Mouse (Mus musculus) left cerebral cortex, adult 11 months (tissue): ENCODE results near the gene Foxn4.

ENCODE experiments used
- DNase-seq: peaks from one replicate; pipeline ENCODE4 v3.0.0; 2022; ENCODE audit warnings: low spot score

Gene Foxn4

GRCm38 (mm10) chr5:114279382-114280143, 6.0 kb upstream of the Foxn4 start:
- no peak for DNase-seq

- DNase-seq, result no peak
Measured at GRCm38 (mm10) chr5:114275991-114276390, 2.4 kb upstream of the Foxn4 start.

GRCm38 (mm10) chr5:114275339-114275738, 1.7 kb upstream of the Foxn4 start:
- no peak for DNase-seq

GRCm38 (mm10) chr5:114269984-114270383, 3.6 kb downstream of the Foxn4 start:
- no peak for DNase-seq

- no peak for DNase-seq
Measured at GRCm38 (mm10) chr5:114269499-114269898, 4.1 kb downstream of the Foxn4 start.

- DNase-seq, result no peak
Measured at GRCm38 (mm10) chr5:114268646-114269045, 5.0 kb downstream of the Foxn4 start.

- DNase-seq, result no peak
Measured at GRCm38 (mm10) chr5:114264791-114265190, 8.8 kb downstream of the Foxn4 start.

GRCm38 (mm10) chr5:114264030-114264459, 9.6 kb downstream of the Foxn4 start:
- DNase-seq, result no peak

- DNase-seq, result no peak
Measured at GRCm38 (mm10) chr5:114261494-114261893, 12.1 kb downstream of the Foxn4 start.

GRCm38 (mm10) chr5:114259495-114259894, 14.1 kb downstream of the Foxn4 start:
- no peak for DNase-seq

- DNase-seq, result peak; percentile 23
Measured at GRCm38 (mm10) chr5:114248174-114248589, 25.4 kb downstream of the Foxn4 start.

- no peak for DNase-seq
Measured at GRCm38 (mm10) chr5:114246465-114246864, 27.1 kb downstream of the Foxn4 start.

GRCm38 (mm10) chr5:114239737-114240136, 33.9 kb downstream of the Foxn4 start:
- DNase-seq, result no peak

- no peak for DNase-seq
Measured at GRCm38 (mm10) chr5:114238924-114239323, 34.7 kb downstream of the Foxn4 start.

- DNase-seq, result no peak
Measured at GRCm38 (mm10) chr5:114228901-114229300, 44.7 kb downstream of the Foxn4 start.

- no peak for DNase-seq
Measured at GRCm38 (mm10) chr5:114226051-114226450, 47.6 kb downstream of the Foxn4 start.

- no peak for DNase-seq
Measured at GRCm38 (mm10) chr5:114218771-114219170, 54.8 kb downstream of the Foxn4 start.

- DNase-seq, result no peak
Measured at GRCm38 (mm10) chr5:114213183-114213582, 60.4 kb downstream of the Foxn4 start.

GRCm38 (mm10) chr5:114206158-114206557, 67.4 kb downstream of the Foxn4 start:
- DNase-seq, result no peak
